Mouse (Mus musculus): Measurements from ENCODE around the gene Col8a2. TPM values are rescaled to one million over a fixed set of nuclear protein-coding genes. Genes with fewer than 3 reads are reported as not detected.

The Col8a2 gene
- polyA plus RNA-seq, 1 experiment from 2014 or later, result 2.0 TPM

GRCm38 (mm10) chr4:126324861-126325260, 38.3 kb downstream of the Col8a2 start:
- Histone ChIP-seq H3K4me2 (peak overlapping the region; percentile 47; the same call in 1 of the 2 replicates), H3K4me3 (ENCODE audit: low read depth, low read length) (no peak overlapping the region), H3K27me3 (ENCODE audit: control insufficient read depth, insufficient read depth, low read length) (peaks cover 32% of the 10 kb centered on the region), H3K36me3 (ENCODE audit: control insufficient read depth, insufficient read depth, low read length) (no peaks in the 10 kb centered on the region), H3K9me3 (replicated peaks; ENCODE audit: control insufficient read depth, low read length) (no peaks in the 10 kb centered on the region), H3K9ac (ENCODE audit: low read depth, low read length) (no peak overlapping the region), H3K4me1 (ENCODE audit: control insufficient read depth, insufficient read depth, low read length) (peaks cover 5% of the 10 kb centered on the region; the same call in 1 of the 2 replicates), H3K27ac (ENCODE audit: low read depth, low read length) (no peak overlapping the region)
- ATAC-seq (replicated peaks; ENCODE audit: insufficient number of reproducible peaks, low FRiP score, low TSS enrichment), result no peak
- whole genome bisulfite sequencing (ENCODE audit: insufficient replicate concordance), result 30% methylated on average over 13 of the region's 13 CpGs

GRCm38 (mm10) chr4:126325281-126325861, 38.8 kb downstream of the Col8a2 start, which contains the start of gene Tekt2:
Gene Tekt2 (minus strand): TSS chr4:126325688.
- Histone ChIP-seq H3K27ac (ENCODE audit: low read depth, low read length) (no peak within 1 kb of the TSS), H3K9ac (ENCODE audit: low read depth, low read length) (no peak within 1 kb of the TSS)

GRCm38 (mm10) chr4:126326036-126326435, 39.4 kb downstream of the Col8a2 start:
- Histone ChIP-seq H3K9me3 (replicated peaks; ENCODE audit: control insufficient read depth, low read length) (no peaks in the 10 kb centered on the region), H3K36me3 (ENCODE audit: control insufficient read depth, insufficient read depth, low read length) (no peaks in the 10 kb centered on the region), H3K27ac (ENCODE audit: low read depth, low read length) (no peak overlapping the region), H3K9ac (ENCODE audit: low read depth, low read length) (no peak overlapping the region), H3K27me3 (ENCODE audit: control insufficient read depth, insufficient read depth, low read length) (peaks cover 32% of the 10 kb centered on the region), H3K4me3 (ENCODE audit: low read depth, low read length) (no peak overlapping the region), H3K4me2 (no peak overlapping the region), H3K4me1 (ENCODE audit: control insufficient read depth, insufficient read depth, low read length) (no peaks in the 10 kb centered on the region)
- 15% methylated on average over 6 of the region's 6 CpGs for WGBS (ENCODE audit: insufficient replicate concordance)
- ATAC-seq (replicated peaks; ENCODE audit: insufficient number of reproducible peaks, low FRiP score, low TSS enrichment), result no peak

More at GRCm38 (mm10) chr4:126325281-126325861, 38.8 kb downstream of the Col8a2 start, which contains the start of gene Tekt2:
- peak within 1 kb of the TSS; percentile 47 for H3K4me2 ChIP-seq
- H3K27me3 ChIP-seq (ENCODE audit: control insufficient read depth, insufficient read depth, low read length), result peaks cover 32% of the 10 kb centered on the region
- H3K9me3 ChIP-seq (replicated peaks; ENCODE audit: control insufficient read depth, low read length), result no peaks in the 10 kb centered on the region
- H3K36me3 ChIP-seq (ENCODE audit: control insufficient read depth, insufficient read depth, low read length), result no peaks in the 10 kb centered on the region
- WGBS (ENCODE audit: insufficient replicate concordance), result 8% methylated on average over 23 of the region's 23 CpGs
- H3K4me1 ChIP-seq (ENCODE audit: control insufficient read depth, insufficient read depth, low read length), result peaks cover 1% of the 10 kb centered on the region; the same call in 1 of the 2 replicates
- no peak within 1 kb of the TSS for H3K4me3 ChIP-seq (ENCODE audit: low read depth, low read length)
- ATAC-seq (replicated peaks; ENCODE audit: insufficient number of reproducible peaks, low FRiP score, low TSS enrichment), result no peak

GRCm38 (mm10) chr4:126330295-126330694, 43.7 kb downstream of the Col8a2 start:
- WGBS (ENCODE audit: insufficient replicate concordance), result 89% methylated on average over 4 of the region's 4 CpGs
- no peaks in the 10 kb centered on the region for H3K4me1 ChIP-seq (ENCODE audit: control insufficient read depth, insufficient read depth, low read length)
- peaks cover 6% of the 10 kb centered on the region for H3K27me3 ChIP-seq (ENCODE audit: control insufficient read depth, insufficient read depth, low read length)
- H3K4me3 ChIP-seq (ENCODE audit: low read depth, low read length), result no peak overlapping the region
- no peak overlapping the region for H3K4me2 ChIP-seq
- H3K9ac ChIP-seq (ENCODE audit: low read depth, low read length), result no peak overlapping the region
- no peaks in the 10 kb centered on the region for H3K36me3 ChIP-seq (ENCODE audit: control insufficient read depth, insufficient read depth, low read length)
- H3K27ac ChIP-seq (ENCODE audit: low read depth, low read length), result no peak overlapping the region
- no peaks in the 10 kb centered on the region for H3K9me3 ChIP-seq (replicated peaks; ENCODE audit: control insufficient read depth, low read length)
- no peak for ATAC-seq (replicated peaks; ENCODE audit: insufficient number of reproducible peaks, low FRiP score, low TSS enrichment)

GRCm38 (mm10) chr4:126331751-126332150, 45.2 kb downstream of the Col8a2 start:
- Histone ChIP-seq H3K4me3 (ENCODE audit: low read depth, low read length) (no peak overlapping the region), H3K36me3 (ENCODE audit: control insufficient read depth, insufficient read depth, low read length) (no peaks in the 10 kb centered on the region), H3K27ac (ENCODE audit: low read depth, low read length) (no peak overlapping the region), H3K4me2 (no peak overlapping the region), H3K4me1 (ENCODE audit: control insufficient read depth, insufficient read depth, low read length) (no peaks in the 10 kb centered on the region), H3K9me3 (replicated peaks; ENCODE audit: control insufficient read depth, low read length) (no peaks in the 10 kb centered on the region), H3K9ac (ENCODE audit: low read depth, low read length) (no peak overlapping the region), H3K27me3 (ENCODE audit: control insufficient read depth, insufficient read depth, low read length) (no peaks in the 10 kb centered on the region)
- no peak for ATAC-seq (replicated peaks; ENCODE audit: insufficient number of reproducible peaks, low FRiP score, low TSS enrichment)
- 45% methylated on average over 1 of the region's 1 CpGs for WGBS (ENCODE audit: insufficient replicate concordance)

- no peak for ATAC-seq (replicated peaks; ENCODE audit: insufficient number of reproducible peaks, low FRiP score, low TSS enrichment)
- Histone ChIP-seq H3K9ac (ENCODE audit: low read depth, low read length) (no peak overlapping the region), H3K4me1 (ENCODE audit: control insufficient read depth, insufficient read depth, low read length) (no peaks in the 10 kb centered on the region), H3K27me3 (ENCODE audit: control insufficient read depth, insufficient read depth, low read length) (no peaks in the 10 kb centered on the region), H3K4me3 (ENCODE audit: low read depth, low read length) (no peak overlapping the region), H3K36me3 (ENCODE audit: control insufficient read depth, insufficient read depth, low read length) (no peaks in the 10 kb centered on the region), H3K9me3 (replicated peaks; ENCODE audit: control insufficient read depth, low read length) (no peaks in the 10 kb centered on the region), H3K27ac (ENCODE audit: low read depth, low read length) (no peak overlapping the region), H3K4me2 (no peak overlapping the region)
- WGBS (ENCODE audit: insufficient replicate concordance), result 42% methylated on average over 3 of the region's 3 CpGs
Measured at GRCm38 (mm10) chr4:126332358-126332757, 45.8 kb downstream of the Col8a2 start.

- Histone ChIP-seq H3K27me3 (ENCODE audit: control insufficient read depth, insufficient read depth, low read length) (no peaks in the 10 kb centered on the region), H3K4me2 (no peak overlapping the region), H3K36me3 (ENCODE audit: control insufficient read depth, insufficient read depth, low read length) (no peaks in the 10 kb centered on the region), H3K9ac (ENCODE audit: low read depth, low read length) (no peak overlapping the region), H3K27ac (ENCODE audit: low read depth, low read length) (no peak overlapping the region), H3K4me1 (ENCODE audit: control insufficient read depth, insufficient read depth, low read length) (no peaks in the 10 kb centered on the region), H3K9me3 (replicated peaks; ENCODE audit: control insufficient read depth, low read length) (no peaks in the 10 kb centered on the region), H3K4me3 (ENCODE audit: low read depth, low read length) (no peak overlapping the region)
- 50% methylated on average over 4 of the region's 4 CpGs for WGBS (ENCODE audit: insufficient replicate concordance)
- no peak for ATAC-seq (replicated peaks; ENCODE audit: insufficient number of reproducible peaks, low FRiP score, low TSS enrichment)
Measured at GRCm38 (mm10) chr4:126339461-126339860, 52.9 kb downstream of the Col8a2 start.

GRCm38 (mm10) chr4:126343451-126343850, 56.9 kb downstream of the Col8a2 start:
- no peak overlapping the region for H3K4me2 ChIP-seq
- no peaks in the 10 kb centered on the region for H3K9me3 ChIP-seq (replicated peaks; ENCODE audit: control insufficient read depth, low read length)
- H3K4me3 ChIP-seq (ENCODE audit: low read depth, low read length), result no peak overlapping the region
- 74% methylated on average over 4 of the region's 4 CpGs for WGBS (ENCODE audit: insufficient replicate concordance)
- H3K9ac ChIP-seq (ENCODE audit: low read depth, low read length), result no peak overlapping the region
- ATAC-seq (replicated peaks; ENCODE audit: insufficient number of reproducible peaks, low FRiP score, low TSS enrichment), result no peak
- H3K27me3 ChIP-seq (ENCODE audit: control insufficient read depth, insufficient read depth, low read length), result no peaks in the 10 kb centered on the region
- H3K36me3 ChIP-seq (ENCODE audit: control insufficient read depth, insufficient read depth, low read length), result peaks cover 12% of the 10 kb centered on the region; the same call in 1 of the 2 replicates
- no peaks in the 10 kb centered on the region for H3K4me1 ChIP-seq (ENCODE audit: control insufficient read depth, insufficient read depth, low read length)
- H3K27ac ChIP-seq (ENCODE audit: low read depth, low read length), result no peak overlapping the region

GRCm38 (mm10) chr4:126360069-126360468, 73.5 kb downstream of the Col8a2 start:
- Histone ChIP-seq H3K27me3 (ENCODE audit: control insufficient read depth, insufficient read depth, low read length) (no peaks in the 10 kb centered on the region), H3K4me1 (ENCODE audit: control insufficient read depth, insufficient read depth, low read length) (no peaks in the 10 kb centered on the region), H3K27ac (ENCODE audit: low read depth, low read length) (no peak overlapping the region), H3K4me2 (no peak overlapping the region), H3K9me3 (replicated peaks; ENCODE audit: control insufficient read depth, low read length) (no peaks in the 10 kb centered on the region), H3K9ac (ENCODE audit: low read depth, low read length) (no peak overlapping the region), H3K4me3 (ENCODE audit: low read depth, low read length) (no peak overlapping the region), H3K36me3 (ENCODE audit: control insufficient read depth, insufficient read depth, low read length) (peaks cover 15% of the 10 kb centered on the region)
- WGBS (ENCODE audit: insufficient replicate concordance), result 93% methylated on average over 1 of the region's 1 CpGs
- ATAC-seq (replicated peaks; ENCODE audit: insufficient number of reproducible peaks, low FRiP score, low TSS enrichment), result no peak

Measured in heart, embryonic 11.5 days (tissue).